Mouse (Mus musculus) liver, embryonic 14.5 days (tissue): Measurements from ENCODE around the gene Gltpd2.

Source experiments
- CTCF ChIP-seq: IDR thresholded peaks from 2 replicates; pipeline ENCODE4 v1.5.1; 2016; ENCODE audit warnings: antibody characterized with exemption, low read depth, control low read depth
- EP300 ChIP-seq: IDR thresholded peaks from 2 replicates; pipeline ENCODE4 v1.6.1; 2016; ENCODE audit warnings: antibody characterized with exemption, low read depth

GRCm38 (mm10) chr11:70518436-70518835 lies 560 bp upstream of the Gltpd2 start:
- TF ChIP-seq CTCF (no peak), EP300 (0 out of 2 replicates have a peak, but pooled peaks have one; percentile 4)
